Mouse (Mus musculus): ENCODE results near the gene Slc39a10. TPM values are rescaled to one million over a fixed set of nuclear protein-coding genes. Genes with fewer than 3 reads are reported as not detected.

The Slc39a10 gene
- polyA plus RNA-seq, 1 experiment from 2014 or later = 57.0 TPM

GRCm38 (mm10) chr1:46916237-46916636 is 23.6 kb upstream of the Slc39a10 start:
- DNase-seq (no peak), ATAC-seq (ENCODE audit: insufficient read depth) (no peak)
- no peaks in the 10 kb centered on the region for H3K36me3 ChIP-seq (ENCODE audit: insufficient read depth)
- TF ChIP-seq CTCF (IDR thresholded peaks at IDR 0.05; ENCODE audit: low read depth) = no peak
- H3K9ac ChIP-seq = no peak overlapping the region
- no peaks in the 10 kb centered on the region for H3K27me3 ChIP-seq (ENCODE audit: insufficient read depth, low read length)
- H3K9me3 ChIP-seq (ENCODE audit: low read depth, low read length) = 0 out of 2 replicates have a peak, but pooled peaks cover 3% of the 10 kb centered on the region
- H3K4me3 ChIP-seq (ENCODE audit: low read depth, low read length) = no peak overlapping the region
- H3K4me2 ChIP-seq = no peak overlapping the region
- H3K27ac ChIP-seq (ENCODE audit: low read depth) = no peak overlapping the region
- no peaks in the 10 kb centered on the region for H3K4me1 ChIP-seq (ENCODE audit: insufficient read depth)

GRCm38 (mm10) chr1:46914349-46914748 is 21.7 kb upstream of the Slc39a10 start:
- H3K4me3 ChIP-seq (ENCODE audit: low read depth, low read length) = no peak overlapping the region
- H3K27me3 ChIP-seq (ENCODE audit: insufficient read depth, low read length) = no peaks in the 10 kb centered on the region
- 0 out of 2 replicates have a peak, but pooled peaks cover 3% of the 10 kb centered on the region for H3K9me3 ChIP-seq (ENCODE audit: low read depth, low read length)
- no peak overlapping the region for H3K27ac ChIP-seq (ENCODE audit: low read depth)
- no peaks in the 10 kb centered on the region for H3K4me1 ChIP-seq (ENCODE audit: insufficient read depth)
- no peaks in the 10 kb centered on the region for H3K36me3 ChIP-seq (ENCODE audit: insufficient read depth)
- ATAC-seq (ENCODE audit: insufficient read depth) (no peak), DNase-seq (no peak)
- H3K9ac ChIP-seq = no peak overlapping the region
- 47% methylated on average over 1 of the region's 1 CpGs for WGBS
- peak; percentile 43 for TF ChIP-seq CTCF (IDR thresholded peaks at IDR 0.05; ENCODE audit: low read depth)
- H3K4me2 ChIP-seq = no peak overlapping the region

GRCm38 (mm10) chr1:46912506-46913156 is 20.0 kb upstream of the Slc39a10 start:
- TF ChIP-seq CTCF (IDR thresholded peaks at IDR 0.05; ENCODE audit: low read depth) = no peak
- Histone ChIP-seq H3K4me3 (ENCODE audit: low read depth, low read length) (no peak overlapping the region), H3K9me3 (ENCODE audit: low read depth, low read length) (0 out of 2 replicates have a peak, but pooled peaks cover 3% of the 10 kb centered on the region), H3K9ac (no peak overlapping the region), H3K4me2 (no peak overlapping the region), H3K4me1 (ENCODE audit: insufficient read depth) (no peaks in the 10 kb centered on the region), H3K36me3 (ENCODE audit: insufficient read depth) (no peaks in the 10 kb centered on the region), H3K27me3 (ENCODE audit: insufficient read depth, low read length) (no peaks in the 10 kb centered on the region), H3K27ac (ENCODE audit: low read depth) (no peak overlapping the region)
- DNase-seq (no peak), ATAC-seq (ENCODE audit: insufficient read depth) (no peak)
- 79% methylated on average over 1 of the region's 1 CpGs for WGBS

- Histone ChIP-seq H3K4me2 (no peak overlapping the region), H3K4me1 (ENCODE audit: insufficient read depth) (no peaks in the 10 kb centered on the region), H3K27me3 (ENCODE audit: insufficient read depth, low read length) (no peaks in the 10 kb centered on the region), H3K27ac (ENCODE audit: low read depth) (no peak overlapping the region), H3K4me3 (ENCODE audit: low read depth, low read length) (no peak overlapping the region), H3K9me3 (ENCODE audit: low read depth, low read length) (0 out of 2 replicates have a peak, but pooled peaks cover 3% of the 10 kb centered on the region), H3K9ac (no peak overlapping the region), H3K36me3 (ENCODE audit: insufficient read depth) (no peaks in the 10 kb centered on the region)
- ATAC-seq (ENCODE audit: insufficient read depth) (no peak), DNase-seq (no peak)
- WGBS = 77% methylated on average over 3 of the region's 3 CpGs
- TF ChIP-seq CTCF (IDR thresholded peaks at IDR 0.05; ENCODE audit: low read depth) = no peak
These were observed 17.5 kb upstream of the Slc39a10 start for GRCm38 (mm10) chr1:46910154-46910553.

GRCm38 (mm10) chr1:46905706-46906105 is 13.1 kb upstream of the Slc39a10 start:
- Histone ChIP-seq H3K4me3 (ENCODE audit: low read depth, low read length) (no peak overlapping the region), H3K4me1 (ENCODE audit: insufficient read depth) (no peaks in the 10 kb centered on the region), H3K9me3 (ENCODE audit: low read depth, low read length) (no peaks in the 10 kb centered on the region), H3K27me3 (ENCODE audit: insufficient read depth, low read length) (no peaks in the 10 kb centered on the region), H3K36me3 (ENCODE audit: insufficient read depth) (no peaks in the 10 kb centered on the region), H3K4me2 (no peak overlapping the region), H3K27ac (ENCODE audit: low read depth) (no peak overlapping the region), H3K9ac (no peak overlapping the region)
- TF ChIP-seq CTCF (IDR thresholded peaks at IDR 0.05; ENCODE audit: low read depth) = no peak
- DNase-seq (no peak), ATAC-seq (ENCODE audit: insufficient read depth) (no peak)
- 76% methylated on average over 5 of the region's 5 CpGs for WGBS

GRCm38 (mm10) chr1:46902102-46902683 is 9.5 kb upstream of the Slc39a10 start:
- Histone ChIP-seq H3K4me2 (no peak overlapping the region), H3K27me3 (ENCODE audit: insufficient read depth, low read length) (no peaks in the 10 kb centered on the region), H3K9me3 (ENCODE audit: low read depth, low read length) (no peaks in the 10 kb centered on the region), H3K9ac (no peak overlapping the region), H3K4me1 (ENCODE audit: insufficient read depth) (no peaks in the 10 kb centered on the region), H3K27ac (ENCODE audit: low read depth) (no peak overlapping the region), H3K4me3 (ENCODE audit: low read depth, low read length) (no peak overlapping the region), H3K36me3 (ENCODE audit: insufficient read depth) (no peaks in the 10 kb centered on the region)
- TF ChIP-seq CTCF (IDR thresholded peaks at IDR 0.05; ENCODE audit: low read depth) = no peak
- no peak for DNase-seq
- ATAC-seq (ENCODE audit: insufficient read depth) = no peak
- 50% methylated on average over 2 of the region's 2 CpGs for WGBS

GRCm38 (mm10) chr1:46894281-46894842 is 1.7 kb upstream of the Slc39a10 start:
- no peaks in the 10 kb centered on the region for H3K36me3 ChIP-seq (ENCODE audit: insufficient read depth)
- TF ChIP-seq CTCF (IDR thresholded peaks at IDR 0.05; ENCODE audit: low read depth) = no peak
- no peaks in the 10 kb centered on the region for H3K9me3 ChIP-seq (ENCODE audit: low read depth, low read length)
- no peak overlapping the region for H3K9ac ChIP-seq
- 15% methylated on average over 7 of the region's 7 CpGs for WGBS
- DNase-seq (no peak), ATAC-seq (ENCODE audit: insufficient read depth) (no peak)
- H3K4me3 ChIP-seq (ENCODE audit: low read depth, low read length) = no peak overlapping the region
- no peaks in the 10 kb centered on the region for H3K4me1 ChIP-seq (ENCODE audit: insufficient read depth)
- H3K27ac ChIP-seq (ENCODE audit: low read depth) = peak overlapping the region; percentile 49; the same call in 1 of the 2 replicates
- no peaks in the 10 kb centered on the region for H3K27me3 ChIP-seq (ENCODE audit: insufficient read depth, low read length)
- no peak overlapping the region for H3K4me2 ChIP-seq

Measured in lung, embryonic 14.5 days (tissue).